Mouse (Mus musculus) activated CD4-positive, CD25-positive, alpha-beta regulatory T cell (primary cell): Measurements from ENCODE around the gene Zfp771. TPM values are rescaled to one million over a fixed set of nuclear protein-coding genes. Genes with fewer than 3 reads are reported as not detected.

Experiments used
- polyA plus RNA-seq, 2 experiments: library from polyadenylated mRNA; unstranded; fragments of 100-300 nt; shearing (Covaris generic); gene quantifications; one replicate each; pipeline ENCODE4 v1.2.1; 2017

The Zfp771 gene
- polyA plus RNA-seq: 10 to 100 TPM; 14.3 to 16.7 TPM

DNA sequence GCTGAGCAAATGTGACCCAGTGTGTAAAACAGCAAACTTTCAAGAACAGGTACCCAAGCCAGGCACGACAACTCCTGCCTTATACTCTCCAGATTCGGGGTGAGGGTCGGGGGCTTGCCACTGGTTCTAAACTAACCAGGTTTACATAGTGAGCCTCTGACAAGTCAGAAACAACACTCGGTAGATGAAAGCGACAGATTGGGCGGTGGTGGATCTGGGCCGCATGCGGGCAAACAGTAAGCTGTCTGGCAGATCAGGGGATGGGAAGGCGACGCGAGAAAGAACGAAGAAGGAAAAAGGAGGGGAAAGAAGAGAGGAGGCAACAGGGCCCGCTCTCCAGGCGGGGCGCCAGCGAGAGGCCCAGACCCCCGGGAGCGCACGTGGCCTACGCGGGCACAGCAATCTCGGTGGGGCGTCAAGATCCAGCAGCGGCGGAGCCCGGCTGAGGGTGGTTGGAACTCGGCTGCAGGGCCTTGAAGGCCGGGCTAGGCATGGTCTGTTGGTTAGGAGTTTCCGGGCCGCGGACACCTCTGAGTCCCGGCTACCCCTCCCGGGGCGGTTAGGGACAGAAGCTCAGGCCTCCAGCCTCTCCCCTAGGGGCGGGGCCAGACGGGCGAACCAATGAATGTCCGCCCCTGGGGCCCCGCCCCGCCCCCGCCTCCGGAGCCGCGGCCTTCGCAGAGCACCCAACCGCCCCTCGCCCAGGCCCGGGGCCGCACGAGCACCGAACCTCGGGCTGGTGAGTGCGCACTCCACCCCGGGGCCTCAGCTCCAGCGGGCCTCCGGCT lies at the start of gene Zfp771:
TSS of gene Zfp771 (plus strand) at position 405 of the 788 bp plus-strand sequence.

DNA sequence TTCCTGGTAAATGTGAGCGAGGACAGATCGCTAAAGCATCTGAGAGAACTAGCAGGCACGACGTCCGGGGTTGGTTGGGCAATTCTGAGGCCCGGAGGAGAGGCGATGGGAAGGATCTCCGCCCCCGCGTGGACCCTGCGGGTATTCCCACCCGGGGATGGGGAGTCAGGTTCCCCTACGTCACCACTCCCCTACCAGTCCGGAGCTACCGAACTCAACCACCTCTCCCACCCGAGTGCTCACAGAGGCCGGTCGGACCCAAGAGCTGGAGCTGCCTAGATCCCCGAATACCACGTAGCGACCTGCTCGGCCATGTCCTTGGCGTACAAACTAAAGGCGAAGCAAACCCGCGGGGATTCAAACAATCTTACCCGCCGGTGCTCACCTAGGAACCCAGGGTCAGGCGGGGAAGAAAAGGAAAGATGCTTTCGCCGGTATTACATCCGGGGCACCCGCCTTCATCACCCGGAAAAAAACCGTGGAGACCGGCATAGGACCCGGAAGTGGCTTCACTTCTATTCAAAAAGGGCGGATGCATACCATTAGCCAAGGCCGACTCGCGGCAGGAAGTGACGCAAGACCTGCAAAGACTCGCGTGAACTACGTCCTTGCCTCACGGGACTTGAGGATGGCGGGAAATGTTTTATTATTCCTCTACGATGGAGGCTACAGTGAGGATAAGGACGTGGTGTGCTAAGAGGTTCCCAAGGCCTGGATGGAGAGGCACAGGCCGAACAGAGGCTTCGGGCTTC lies 48.4 kb upstream of the Zfp771 start, which contains the start of gene Cd2bp2:
TSS of gene Cd2bp2 (minus strand) at position 507 of the 752 bp plus-strand sequence.

DNA sequence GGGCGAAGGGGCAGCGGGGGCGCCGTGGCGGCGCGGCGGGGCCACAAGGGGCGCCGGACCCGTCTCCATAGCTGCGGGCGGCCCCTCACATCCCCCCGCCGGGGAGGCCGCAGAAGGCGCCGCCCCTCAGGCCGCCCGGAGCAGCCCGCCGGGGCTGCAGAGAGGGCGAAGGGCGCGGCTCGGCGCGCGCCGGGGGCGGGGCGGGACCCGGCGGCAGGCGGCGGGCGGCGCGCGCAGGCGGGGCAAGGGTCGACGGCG lies 35.9 kb upstream of the Zfp771 start, which contains the start of gene Tbc1d10b:
TSS of gene Tbc1d10b (minus strand) at position 174 of the 258 bp plus-strand sequence.

DNA sequence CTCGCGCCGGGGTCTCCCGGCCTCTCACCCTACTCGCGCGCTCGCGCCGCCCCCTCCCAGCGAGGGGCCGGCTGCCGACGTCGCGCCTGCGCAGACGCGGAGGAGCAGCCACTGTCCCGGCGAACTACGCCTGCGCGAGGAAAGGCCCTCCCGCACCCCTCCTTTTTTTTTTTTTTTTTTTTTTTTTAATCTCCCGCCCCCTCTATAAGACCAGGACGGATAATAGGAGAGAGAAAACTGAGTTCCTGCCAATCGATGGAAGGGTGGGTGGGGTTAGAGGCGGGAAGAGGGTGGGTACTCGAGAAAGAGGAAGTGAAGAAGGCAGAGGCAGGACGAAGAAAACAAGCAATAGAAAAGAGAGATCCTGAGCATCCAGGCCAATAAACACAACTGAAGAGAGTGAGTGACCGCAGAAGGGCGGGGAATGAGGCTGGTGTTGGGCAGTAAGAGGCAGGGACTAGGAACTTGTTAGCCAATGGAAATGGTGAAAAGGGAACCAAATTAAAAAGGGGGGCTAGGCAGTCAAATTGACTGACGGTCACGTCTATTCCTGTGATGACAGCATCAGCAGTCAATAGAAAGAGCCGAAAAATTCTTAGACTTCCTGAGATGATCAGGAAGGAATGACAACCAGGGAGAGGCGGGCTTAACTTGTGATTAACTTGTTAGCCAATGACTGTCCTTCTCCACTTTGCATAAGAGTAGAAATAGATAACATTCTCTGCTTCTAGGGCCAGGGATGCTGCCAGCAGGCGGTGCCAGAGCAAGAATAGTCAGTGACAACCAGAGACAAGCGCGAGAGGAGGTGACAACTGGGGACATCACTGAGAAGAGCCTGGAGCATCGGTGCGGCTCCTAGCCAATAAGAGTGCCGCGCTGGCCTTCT lies 35.3 kb upstream of the Zfp771 start, which contains the start of gene Mylpf:
TSS of gene Mylpf (plus strand) at position 338 of the 886 bp plus-strand sequence.

GRCm38 (mm10) chr7:127232622-127233367 lies 11.3 kb upstream of the Zfp771 start, which contains the start of the genes Zfp553 and Sept1:
Gene Zfp553, plus strand, starts transcription at chr7:127233061.
Gene Sept1, minus strand, starts transcription at chr7:127233130.

DNA sequence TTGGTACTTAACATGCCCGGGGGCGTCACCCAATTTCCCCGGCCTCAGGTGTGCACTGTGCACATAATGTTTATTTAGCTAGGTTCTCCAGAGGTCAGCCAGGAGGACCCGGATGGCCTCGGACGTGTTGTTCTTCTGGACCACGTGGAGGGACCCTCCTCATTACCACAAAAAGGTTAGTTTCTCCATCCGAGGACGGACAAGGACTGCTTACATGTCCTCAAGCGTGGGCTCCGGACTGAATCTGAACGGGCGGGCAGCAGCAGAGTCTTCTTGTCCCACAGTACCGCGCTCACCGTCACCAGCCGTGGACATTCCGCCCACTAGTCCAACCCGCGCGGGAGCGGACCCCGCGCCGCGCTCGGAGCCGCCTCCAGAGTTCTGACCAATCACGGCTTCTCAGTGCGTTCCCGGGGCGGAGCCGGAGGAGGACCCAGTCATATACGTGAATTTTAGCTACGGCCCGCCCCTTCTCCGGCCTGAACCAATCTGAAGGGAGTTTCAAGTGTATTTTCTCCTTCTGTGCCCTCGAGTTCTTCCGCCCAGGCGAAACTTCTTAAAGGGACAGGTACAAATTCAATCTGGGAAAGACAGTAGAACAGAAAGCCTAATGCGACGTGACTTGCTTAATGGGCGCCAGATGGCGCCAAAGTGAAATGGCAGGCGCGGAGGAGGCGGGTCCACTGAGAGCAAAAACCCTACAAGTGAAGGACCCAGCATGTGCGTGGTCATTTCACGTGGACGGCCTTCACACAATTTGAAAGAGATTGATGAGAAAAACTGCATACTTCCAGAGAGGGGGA lies 16.4 kb downstream of the Zfp771 start, which contains the start of gene Dctpp1:
TSS of gene Dctpp1 (minus strand) at position 401 of the 803 bp plus-strand sequence.

DNA sequence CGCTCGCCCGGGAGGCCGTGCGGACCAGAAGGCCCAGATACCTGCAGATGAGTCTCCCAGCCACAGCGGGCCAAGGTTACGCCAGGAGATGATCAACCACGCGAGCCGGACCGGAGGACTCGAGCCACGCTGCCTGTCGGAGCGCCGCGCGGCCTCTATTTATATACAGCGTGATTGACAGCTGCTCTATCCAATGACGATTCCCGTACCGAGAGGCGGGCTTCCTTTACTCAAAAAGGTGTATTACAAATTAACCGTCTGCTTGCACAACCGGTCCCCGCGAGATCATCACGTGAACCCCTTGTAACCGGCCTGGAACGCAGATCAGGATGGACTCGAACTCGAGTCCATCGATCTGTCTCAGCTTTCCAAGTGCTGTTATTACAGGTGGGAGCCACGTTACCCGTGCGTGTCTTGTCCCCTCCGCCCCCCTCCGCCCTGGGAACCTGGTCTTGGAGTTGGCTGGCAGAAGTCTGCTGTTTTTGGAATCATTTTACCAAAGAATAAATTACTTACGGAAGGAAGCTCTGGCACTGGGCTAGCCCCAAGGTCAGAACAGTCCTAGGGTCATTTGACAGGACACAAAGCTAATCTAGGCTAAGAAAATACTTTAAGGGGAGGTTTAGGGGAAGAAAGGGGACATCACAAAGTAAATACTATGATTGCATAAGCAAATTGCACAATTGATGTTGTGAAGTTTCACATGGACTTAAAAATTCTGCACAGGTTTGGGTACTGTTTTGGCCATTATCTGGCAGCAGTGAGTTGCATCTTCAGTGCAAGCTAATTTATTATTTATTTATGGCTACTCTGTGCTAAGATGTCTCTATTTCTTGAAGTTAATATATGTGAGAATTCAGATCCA lies 30.1 kb downstream of the Zfp771 start, which contains the start of gene Sephs2:
TSS of gene Sephs2 (minus strand) at position 131 of the 865 bp plus-strand sequence.

GRCm38 (mm10) chr7:127296098-127296497 lies 52.0 kb downstream of the Zfp771 start, which contains the start of gene Itgal:
Gene Itgal, plus strand, starts transcription at chr7:127296260.

Other genes with a start within 250 kb of the Zfp771 start
- gene Mvp, start 229.7 kb upstream of the Zfp771 start, polyA plus RNA-seq: 10 to 100 TPM; 19.5 to 57.5 TPM
- 1 to 10 TPM in 1 of 2 experiments, under 1 TPM in 1; 0.54 to 1.7 TPM for gene Pagr1b, start 227.8 kb upstream of the Zfp771 start, polyA plus RNA-seq
- 100 to 1,000 TPM in 1 of 2 experiments, 10 to 100 TPM in 1; 99.8 to 119 TPM for gene Pagr1a, start 226.9 kb upstream of the Zfp771 start, polyA plus RNA-seq
- gene Gm42742, start 223.2 kb upstream of the Zfp771 start, polyA plus RNA-seq: 10 to 100 TPM; 31.2 to 33.4 TPM
- gene Prrt2, start 223.1 kb upstream of the Zfp771 start, polyA plus RNA-seq: 1 to 10 TPM; 6.4 to 8.6 TPM
- gene Maz, start 217.2 kb upstream of the Zfp771 start, polyA plus RNA-seq: 100 to 1,000 TPM; 117 to 145 TPM
- gene Kif22, start 201.8 kb upstream of the Zfp771 start, polyA plus RNA-seq: 10 to 100 TPM; 20.0 to 37.5 TPM
- not detected for gene Zg16, start 156.9 kb upstream of the Zfp771 start, polyA plus RNA-seq
- gene AI467606, start 152.9 kb upstream of the Zfp771 start, polyA plus RNA-seq: 100 to 1,000 TPM; 267 to 384 TPM
- gene Qprt, start 122.0 kb upstream of the Zfp771 start, polyA plus RNA-seq: 10 to 100 TPM; 18.6 to 21.0 TPM
- gene Spn, start 106.5 kb upstream of the Zfp771 start, polyA plus RNA-seq: 100 to 1,000 TPM in 1 of 2 experiments, 10 to 100 TPM in 1; 86.6 to 120 TPM
- 10 to 100 TPM; 61.9 to 72.7 TPM for gene Cd2bp2, start 48.2 kb upstream of the Zfp771 start, polyA plus RNA-seq
- 10 to 100 TPM; 54.9 to 75.1 TPM for gene Tbc1d10b, start 35.8 kb upstream of the Zfp771 start, polyA plus RNA-seq
- gene Mylpf, start 35.4 kb upstream of the Zfp771 start, polyA plus RNA-seq: 10 to 100 TPM; 16.3 to 22.5 TPM
- 10 to 100 TPM; 15.9 to 22.5 TPM for gene Zfp553, start 11.2 kb upstream of the Zfp771 start, polyA plus RNA-seq
- gene Sept1, start 11.1 kb upstream of the Zfp771 start, polyA plus RNA-seq: 100 to 1,000 TPM; 561 to 593 TPM
- 10 to 100 TPM; 50.9 to 60.3 TPM for gene Dctpp1, start 16.4 kb downstream of the Zfp771 start, polyA plus RNA-seq
- 10 to 100 TPM; 39.0 to 51.9 TPM for gene Sephs2, start 29.8 kb downstream of the Zfp771 start, polyA plus RNA-seq
- gene Itgal, start 52.0 kb downstream of the Zfp771 start, polyA plus RNA-seq: 100 to 1,000 TPM; 211 to 250 TPM
- gene Zfp768, start 101.3 kb downstream of the Zfp771 start, polyA plus RNA-seq: under 1 TPM in 1 of 2 experiments, not detected in 1; 0.76 TPM
- gene Zfp747, start 131.8 kb downstream of the Zfp771 start, polyA plus RNA-seq: 10 to 100 TPM; 16.2 to 23.4 TPM
- 1 to 10 TPM; 6.8 to 7.3 TPM for gene 9130019O22Rik, start 142.9 kb downstream of the Zfp771 start, polyA plus RNA-seq
- 1 to 10 TPM; 7.3 to 7.4 TPM for gene E430018J23Rik, start 149.4 kb downstream of the Zfp771 start, polyA plus RNA-seq
- gene Zfp764, start 162.5 kb downstream of the Zfp771 start, polyA plus RNA-seq: 10 to 100 TPM in 1 of 2 experiments, 1 to 10 TPM in 1; 8.4 to 11.7 TPM
- 10 to 100 TPM; 32.1 to 53.1 TPM for gene Zfp688, start 177.8 kb downstream of the Zfp771 start, polyA plus RNA-seq
- 1 to 10 TPM; 6.9 to 7.4 TPM for gene Zfp689, start 204.9 kb downstream of the Zfp771 start, polyA plus RNA-seq
- 100 to 1,000 TPM; 113 to 128 TPM for gene Prr14, start 215.3 kb downstream of the Zfp771 start, polyA plus RNA-seq
- 10 to 100 TPM; 19.8 to 25.7 TPM for gene Fbrs, start 234.9 kb downstream of the Zfp771 start, polyA plus RNA-seq